Mouse (Mus musculus) layer of hippocampus, postnatal 25 days (tissue): ENCODE measurements around the gene Entpd2. TPM values are rescaled to one million over a fixed set of nuclear protein-coding genes. Genes with fewer than 3 reads are reported as not detected.

Source experiments
- DNase-seq, 2 experiments: peaks; one replicate each; pipeline ENCODE4 v3.0.0; 2022; ENCODE audit warnings: mixed read lengths in 2 of 2, low spot score in 1 of 2; ENCODE audit errors: extremely low spot score in 1 of 2
- microRNA-seq, 2 experiments: library from miRNA; unstranded; fragments of <30 nt; microRNA quantifications; one replicate each; pipeline ENCODE4 v1.2.0; 2021
- total RNA-seq, 2 experiments: library from RNA; stranded (reverse); gene quantifications; 2 replicates each; pipeline ENCODE4 v1.2.3; 2021

The Entpd2 gene
- total RNA-seq, 2 experiments from 2014 or later: 15.3 to 18.0 TPM

DNA sequence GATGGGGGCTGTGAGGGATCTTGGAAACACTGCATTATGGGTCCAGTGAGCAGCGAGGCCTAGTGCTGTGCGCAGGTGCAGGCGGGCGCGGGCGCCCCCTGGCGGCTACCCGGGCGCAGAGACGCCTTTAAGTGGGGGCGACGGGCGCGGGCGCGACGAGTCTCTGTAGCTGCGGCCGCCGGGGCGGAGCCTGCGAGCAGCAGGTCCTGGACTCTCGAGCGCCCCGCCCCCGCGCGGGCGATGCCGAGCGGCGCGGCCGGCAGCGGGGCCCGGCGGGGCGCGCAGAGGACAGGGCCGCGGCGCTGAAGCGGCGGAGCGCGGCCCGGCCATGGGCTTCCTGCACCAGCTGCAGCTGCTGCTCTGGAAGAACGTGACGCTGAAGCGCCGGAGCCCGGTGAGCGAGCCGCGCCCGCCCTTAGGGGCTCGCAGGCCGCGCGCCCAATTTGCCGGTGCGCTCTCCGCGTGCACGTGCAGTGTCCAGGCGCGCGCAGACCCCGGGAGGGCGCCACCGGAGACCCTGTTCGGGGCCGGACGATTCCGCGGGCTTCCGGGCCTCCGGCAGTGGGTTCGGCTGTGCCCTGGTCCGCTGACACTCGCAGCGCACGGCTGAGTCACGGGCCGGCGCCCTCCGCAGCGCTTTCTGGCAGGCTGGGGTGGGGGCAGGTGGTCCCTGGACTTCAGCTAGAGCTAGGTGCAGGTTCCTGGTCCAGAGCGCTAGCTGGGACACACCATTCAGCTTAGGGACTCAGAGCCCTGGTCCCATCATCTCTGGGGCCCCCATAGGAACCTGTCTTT, 33.0 kb downstream of the Entpd2 start, which contains the start of gene Abca2:
Gene Abca2, plus strand, starts transcription at position 262 of the 795 bp plus-strand sequence.
- DNase-seq: peak; percentile 92 to 97

DNA sequence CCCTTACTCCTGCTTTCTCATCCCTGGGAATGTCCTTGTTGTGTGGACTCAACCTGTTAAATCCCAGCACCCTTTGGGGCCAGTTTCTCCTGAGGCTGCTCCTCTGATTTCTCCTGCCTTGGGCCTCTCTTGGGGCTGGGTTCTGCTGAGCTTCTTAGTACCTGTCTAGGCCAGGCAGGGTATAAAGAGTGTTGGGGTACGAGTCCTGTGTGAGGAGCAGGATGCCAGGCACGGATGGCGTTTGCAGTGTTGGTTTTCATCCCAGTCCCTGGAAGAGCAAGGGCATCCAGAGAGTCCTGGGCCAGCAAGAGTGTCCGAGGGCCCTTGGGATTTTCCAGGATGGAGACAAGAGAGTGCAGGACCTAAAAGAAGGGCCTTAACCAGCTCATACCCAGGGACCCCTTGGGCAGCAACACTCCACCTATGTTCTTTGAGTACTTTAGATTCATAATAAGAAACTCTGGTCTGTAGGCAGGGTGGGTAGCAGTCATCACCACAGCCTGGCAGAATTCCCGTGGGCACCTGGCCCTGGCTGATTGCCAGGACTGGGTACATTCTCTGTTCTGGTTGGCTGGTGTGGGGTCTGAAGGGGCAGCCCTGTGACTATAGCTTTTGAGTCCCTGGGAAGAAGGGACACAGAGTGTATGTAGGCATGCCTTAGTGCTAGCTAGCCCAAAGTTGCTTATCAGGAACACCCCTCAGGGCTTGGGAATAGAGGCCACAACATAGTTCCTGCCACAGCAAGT, 33.9 kb downstream of the Entpd2 start:
- DNase-seq: no peak

DNA sequence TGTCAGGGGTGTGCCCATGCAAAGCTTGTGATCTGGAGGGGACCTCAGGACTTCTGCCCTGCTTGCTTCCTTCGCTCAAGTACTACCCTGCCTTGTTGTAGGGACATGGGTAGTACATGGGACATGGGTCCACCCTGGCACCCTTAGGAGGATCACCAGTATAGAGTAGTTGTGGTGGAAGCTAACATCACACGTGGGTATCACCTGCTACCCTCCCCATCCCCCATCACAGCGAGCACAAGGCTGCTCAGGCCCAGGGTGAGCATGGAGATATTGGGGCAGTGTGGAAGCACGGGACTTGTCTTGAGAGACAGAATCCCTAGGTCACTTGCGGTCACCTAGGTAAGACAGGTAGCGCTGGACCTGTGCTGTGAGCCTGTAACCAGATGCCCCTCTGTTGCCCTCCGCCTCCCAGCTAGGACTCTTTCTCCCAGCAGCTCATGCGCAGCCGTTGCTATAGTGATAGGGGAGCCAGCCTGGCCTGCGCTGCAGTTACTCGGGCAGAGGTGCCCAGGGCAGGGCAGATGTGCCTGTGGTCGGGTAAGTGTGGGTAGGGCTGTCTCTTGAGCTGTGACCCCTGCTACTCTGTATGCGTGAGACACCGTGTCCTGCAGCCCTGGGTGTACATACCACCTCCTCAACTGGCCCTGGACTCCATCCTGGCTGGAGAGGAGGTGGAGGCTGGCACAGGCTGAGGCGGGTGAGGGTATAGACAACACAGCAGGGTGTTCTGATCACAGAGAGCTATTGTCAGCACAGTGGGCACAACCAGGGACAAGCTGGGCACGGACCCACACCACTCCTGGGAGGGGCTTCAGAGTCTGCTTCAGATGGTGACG, 34.9 kb downstream of the Entpd2 start:
- no peak for DNase-seq

DNA sequence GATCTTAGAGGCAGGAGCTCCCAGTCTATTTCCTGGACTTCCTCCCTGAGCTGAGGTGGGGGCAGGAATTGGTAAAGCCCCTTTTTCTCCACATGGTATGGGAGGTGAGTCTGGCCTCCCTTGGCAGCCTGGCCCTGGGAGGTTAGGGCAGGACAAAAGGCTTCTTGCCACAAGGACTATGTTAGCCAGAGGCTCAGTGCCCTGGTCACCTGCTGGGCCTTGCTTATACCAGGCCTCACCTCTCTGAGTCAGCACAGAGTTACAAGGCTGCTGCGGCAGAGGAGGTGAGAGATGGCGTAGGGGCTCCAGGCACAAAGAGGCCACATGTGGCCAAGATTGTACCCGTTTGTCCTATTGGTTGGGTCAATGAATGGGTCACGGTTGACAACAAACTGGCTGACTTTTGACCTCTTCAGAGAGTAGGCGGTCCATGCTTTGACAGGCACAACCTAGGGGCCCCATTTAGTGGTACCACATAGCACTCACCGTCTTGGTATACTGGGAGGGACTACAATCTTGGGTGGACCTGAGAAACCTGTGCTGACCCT, 35.7 kb downstream of the Entpd2 start:
- DNase-seq: no peak

- no peak for DNase-seq
Measured at GRCm38 (mm10) chr2:25432326-25433098, 36.8 kb downstream of the Entpd2 start.

DNA sequence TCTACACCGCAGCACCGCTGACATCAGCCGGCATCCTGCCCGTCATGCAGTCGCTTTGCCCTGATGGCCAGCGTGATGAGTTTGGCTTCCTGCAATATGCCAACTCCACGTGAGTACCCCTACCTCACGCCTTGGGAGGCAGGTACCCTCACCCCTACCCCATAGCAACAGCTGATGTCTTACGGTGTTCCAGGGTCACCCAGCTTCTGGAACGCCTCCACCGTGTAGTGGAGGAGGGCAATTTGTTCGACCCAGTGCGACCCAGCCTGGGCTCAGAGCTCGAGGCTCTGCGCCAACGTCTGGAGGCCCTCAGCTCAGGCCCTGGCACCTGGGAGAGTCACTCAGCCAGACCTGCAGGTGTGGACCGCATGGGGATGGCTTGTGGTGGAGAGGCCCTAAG, 37.4 kb downstream of the Entpd2 start:
- DNase-seq: no peak

DNA sequence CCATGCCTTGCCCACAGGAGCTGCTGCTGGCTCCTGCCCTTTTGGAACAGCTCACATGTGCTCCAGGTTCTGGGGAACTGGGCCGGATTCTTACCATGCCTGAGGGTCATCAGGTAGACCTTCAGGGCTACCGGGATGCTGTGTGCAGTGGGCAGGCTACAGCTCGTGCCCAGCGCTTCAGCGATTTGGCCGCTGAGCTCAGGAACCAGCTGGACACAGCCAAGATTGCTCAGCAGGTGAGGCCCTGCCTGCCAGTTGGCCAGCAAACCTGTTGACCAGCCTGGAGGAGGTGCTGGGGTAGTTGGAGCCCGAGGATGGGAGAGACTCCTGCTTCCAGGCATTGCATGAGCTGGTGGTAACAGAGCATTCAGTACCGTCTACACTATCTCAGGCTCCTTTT, 38.6 kb downstream of the Entpd2 start:
- no peak for DNase-seq

GRCm38 (mm10) chr2:25436286-25436820, 40.7 kb downstream of the Entpd2 start:
- DNase-seq: no peak

DNA sequence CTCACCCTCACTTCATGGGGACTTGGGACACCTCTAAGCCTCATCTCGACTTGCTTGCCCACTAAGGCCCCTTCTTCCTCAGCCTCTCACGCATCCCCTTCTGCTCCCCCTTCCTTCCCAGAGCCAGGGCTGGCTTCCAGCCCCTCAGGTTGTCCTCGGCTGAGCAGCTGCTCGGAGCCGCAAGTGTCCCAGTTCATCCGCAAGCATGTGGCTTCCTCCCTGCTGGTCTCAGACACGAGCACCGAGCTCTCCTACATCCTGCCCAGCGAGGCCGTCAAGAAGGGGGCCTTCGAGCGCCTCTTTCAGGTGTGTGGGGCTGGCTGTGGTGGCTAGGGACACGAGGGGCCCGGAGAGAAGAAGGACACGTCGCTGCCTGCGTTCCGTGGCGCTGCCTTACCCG, 45.4 kb downstream of the Entpd2 start:
- no peak for DNase-seq

GRCm38 (mm10) chr2:25442682-25443081, 47.0 kb downstream of the Entpd2 start:
- no peak for DNase-seq

Small RNA genes lying within 50 kb of the gene (microRNA-seq; reads per million reads assigned to microRNA genes)
- gene Mir3087: 7.5 to 7.6 reads per million in 2 experiments

Other genes with a start within 250 kb of the Entpd2 start
- gene Nrarp, start 215.1 kb upstream of the Entpd2 start, total RNA-seq: 10 to 100 TPM; 27.5 to 35.7 TPM
- gene Tor4a, start 199.0 kb upstream of the Entpd2 start, total RNA-seq: 1 to 10 TPM; 1.5 TPM
- gene Nelfb, start 184.4 kb upstream of the Entpd2 start, total RNA-seq: 10 to 100 TPM; 55.8 to 58.9 TPM
- under 1 TPM in 1 of 2 experiments, not detected in 1; 0.32 TPM for gene Stpg3, start 181.2 kb upstream of the Entpd2 start, total RNA-seq
- under 1 TPM in 1 of 2 experiments, not detected in 1; 0.59 TPM for gene Fam166a, start 177.1 kb upstream of the Entpd2 start, total RNA-seq
- 100 to 1,000 TPM; 330 to 361 TPM for gene Tubb4b, start 171.2 kb upstream of the Entpd2 start, total RNA-seq
- gene Slc34a3, start 161.5 kb upstream of the Entpd2 start, total RNA-seq: not detected
- not detected for gene Rnf224, start 159.1 kb upstream of the Entpd2 start, total RNA-seq
- gene Rnf208, start 153.6 kb upstream of the Entpd2 start, total RNA-seq: 100 to 1,000 TPM; 230 to 231 TPM
- gene Cysrt1, start 153.4 kb upstream of the Entpd2 start, total RNA-seq: under 1 TPM in 1 of 2 experiments, not detected in 1; 0.79 TPM
- gene AL732309.1, start 149.0 kb upstream of the Entpd2 start, total RNA-seq: 1 to 10 TPM; 3.3 to 5.2 TPM
- gene Tmem203, start 140.4 kb upstream of the Entpd2 start, total RNA-seq: 10 to 100 TPM; 38.1 to 40.5 TPM
- gene Tprn, start 133.3 kb upstream of the Entpd2 start, total RNA-seq: 10 to 100 TPM; 27.0 to 29.4 TPM
- gene Ssna1, start 123.4 kb upstream of the Entpd2 start, total RNA-seq: 10 to 100 TPM; 69.2 to 71.6 TPM
- 10 to 100 TPM; 85.1 to 86.5 TPM for gene Anapc2, start 123.4 kb upstream of the Entpd2 start, total RNA-seq
- not detected for gene Tmem210, start 107.7 kb upstream of the Entpd2 start, total RNA-seq
- not detected for gene Lrrc26, start 106.0 kb upstream of the Entpd2 start, total RNA-seq
- gene Grin1, start 76.7 kb upstream of the Entpd2 start, total RNA-seq: 100 to 1,000 TPM; 405 to 487 TPM
- gene Man1b1, start 63.5 kb upstream of the Entpd2 start, total RNA-seq: 10 to 100 TPM; 53.7 to 56.1 TPM
- gene Dpp7, start 39.5 kb upstream of the Entpd2 start, total RNA-seq: 10 to 100 TPM; 30.7 to 31.7 TPM
- 10 to 100 TPM; 14.2 to 14.3 TPM for gene Uap1l1, start 30.2 kb upstream of the Entpd2 start, total RNA-seq
- gene Sapcd2, start 23.6 kb upstream of the Entpd2 start, total RNA-seq: 1 to 10 TPM; 5.8 to 6.0 TPM
- gene Npdc1, start 3.5 kb downstream of the Entpd2 start, total RNA-seq: 100 to 1,000 TPM; 427 to 450 TPM
- gene Fut7, start 27.4 kb downstream of the Entpd2 start, total RNA-seq: under 1 TPM; 0.12 to 0.49 TPM
- 100 to 1,000 TPM; 160 to 172 TPM for gene Abca2, start 32.8 kb downstream of the Entpd2 start, total RNA-seq
- gene Clic3, start 61.0 kb downstream of the Entpd2 start, total RNA-seq: under 1 TPM; 0.47 to 0.73 TPM
- 10 to 100 TPM; 56.6 to 58.9 TPM for gene Paxx, start 65.2 kb downstream of the Entpd2 start, total RNA-seq
- gene Ptgds, start 74.2 kb downstream of the Entpd2 start, total RNA-seq: 100 to 1,000 TPM; 329 to 404 TPM
- not detected for gene Lcn12, start 98.0 kb downstream of the Entpd2 start, total RNA-seq
- 100 to 1,000 TPM; 114 to 131 TPM for gene Fbxw5, start 104.9 kb downstream of the Entpd2 start, total RNA-seq
- gene C8g, start 105.8 kb downstream of the Entpd2 start, total RNA-seq: 1 to 10 TPM in 1 of 2 experiments, under 1 TPM in 1; 0.87 to 1.1 TPM
- gene Traf2, start 151.1 kb downstream of the Entpd2 start, total RNA-seq: 10 to 100 TPM in 1 of 2 experiments, 1 to 10 TPM in 1; 9.5 to 10.5 TPM
- 100 to 1,000 TPM; 211 to 232 TPM for gene Edf1, start 162.0 kb downstream of the Entpd2 start, total RNA-seq
- 1 to 10 TPM; 1.9 to 2.3 TPM for gene Mamdc4, start 179.0 kb downstream of the Entpd2 start, total RNA-seq
- 10 to 100 TPM; 67.9 to 75.4 TPM for gene Phpt1, start 179.3 kb downstream of the Entpd2 start, total RNA-seq
- gene Ajm1, start 185.9 kb downstream of the Entpd2 start, total RNA-seq: 100 to 1,000 TPM; 104 to 117 TPM
- gene Rabl6, start 212.6 kb downstream of the Entpd2 start, total RNA-seq: 100 to 1,000 TPM; 128 to 145 TPM
- not detected for gene Ccdc183, start 221.8 kb downstream of the Entpd2 start, total RNA-seq
- 10 to 100 TPM; 21.3 to 24.7 TPM for gene Tmem141, start 226.1 kb downstream of the Entpd2 start, total RNA-seq
- gene Fcna, start 232.2 kb downstream of the Entpd2 start, total RNA-seq: under 1 TPM; 0.44 to 0.80 TPM